Mouse (Mus musculus): ENCODE data around the gene Chrna5. TPM values are rescaled to one million over a fixed set of nuclear protein-coding genes. Genes with fewer than 3 reads are reported as not detected.
A peak's percentile ranks its signal among the peaks of the same experiment; 100 is the strongest.

Chrna5 gene
- total RNA-seq, 2 experiments from 2014 or later = not detected

GRCm38 (mm10) chr9:55026275-55026663 is 45.6 kb downstream of the Chrna5 start, which contains the start of gene Chrna3:
TSS of gene Chrna3 (minus strand) at chr9:55026562.
- intact Hi-C loops (cut with DNase I) = no loop called here
- Histone ChIP-seq H3K27ac (no peak within 1 kb of the TSS), H3K4me3 (no peak within 1 kb of the TSS)
- TF ChIP-seq CTCF (IDR thresholded peaks at IDR 0.05) = no peak
- no peak for DNase-seq

DNA sequence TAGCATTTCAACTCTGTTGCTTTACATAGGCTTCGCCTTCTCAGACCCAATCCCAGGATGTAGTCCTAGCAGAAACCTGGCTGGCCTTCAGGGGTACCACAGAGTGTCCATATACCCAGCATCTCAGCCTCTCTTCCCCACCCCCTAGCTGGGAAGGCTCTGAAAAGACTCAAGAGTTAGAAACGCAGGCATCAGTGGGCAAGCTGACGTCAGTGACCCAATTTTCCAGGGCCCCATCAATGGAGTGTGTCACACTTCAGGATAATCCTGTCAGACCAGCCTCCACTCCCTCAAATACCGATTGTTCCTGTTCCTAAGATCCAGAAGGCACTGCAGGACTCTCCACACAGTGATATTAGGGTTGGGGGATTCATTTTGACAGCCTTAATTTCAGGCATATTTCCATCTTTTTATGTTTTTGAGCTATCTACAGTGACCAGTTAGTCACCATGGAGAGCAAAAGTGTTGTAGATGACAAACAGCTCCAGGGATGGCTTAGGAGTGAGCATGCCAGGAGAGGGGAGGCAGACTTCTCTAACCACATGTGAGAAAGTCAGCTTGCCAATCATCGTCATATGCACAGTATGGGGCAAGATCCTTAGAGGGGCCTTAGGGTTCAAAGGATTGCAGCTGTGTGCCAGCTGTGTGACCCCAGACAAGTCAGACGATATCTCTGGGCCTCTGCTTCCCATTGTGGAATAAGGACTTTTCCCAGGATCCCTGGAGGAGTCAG is 50.9 kb downstream of the Chrna5 start:
- TF ChIP-seq CTCF (IDR thresholded peaks at IDR 0.05) = no peak
- H3K4me3 ChIP-seq = no peak overlapping the region
- no peak for DNase-seq
- intact Hi-C loops (cut with DNase I) = no loop called here
- H3K27ac ChIP-seq = no peak overlapping the region

DNA sequence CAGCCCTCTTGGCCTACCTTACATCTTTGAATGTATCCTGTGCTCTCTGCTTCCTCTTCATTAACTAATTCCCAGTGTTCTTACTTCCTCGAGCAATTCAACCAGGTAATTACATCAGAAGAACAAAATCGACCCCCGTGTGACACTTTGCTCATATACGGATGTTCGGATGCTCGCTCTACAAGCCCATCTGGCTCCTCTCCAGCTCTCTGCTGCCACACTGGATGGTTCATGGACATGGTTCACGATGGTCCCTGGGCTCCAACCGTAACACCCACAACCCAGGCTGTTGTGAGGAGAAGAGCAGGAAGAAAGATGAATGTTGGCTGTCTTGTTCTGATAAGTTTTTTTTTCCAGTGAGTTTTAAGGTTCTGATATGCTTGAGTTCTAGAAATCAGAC is 58.3 kb downstream of the Chrna5 start:
- H3K27ac ChIP-seq = no peak overlapping the region
- intact Hi-C loops (cut with DNase I) = no loop called here
- TF ChIP-seq CTCF (IDR thresholded peaks at IDR 0.05) = no peak
- no peak overlapping the region for H3K4me3 ChIP-seq
- DNase-seq = no peak

DNA sequence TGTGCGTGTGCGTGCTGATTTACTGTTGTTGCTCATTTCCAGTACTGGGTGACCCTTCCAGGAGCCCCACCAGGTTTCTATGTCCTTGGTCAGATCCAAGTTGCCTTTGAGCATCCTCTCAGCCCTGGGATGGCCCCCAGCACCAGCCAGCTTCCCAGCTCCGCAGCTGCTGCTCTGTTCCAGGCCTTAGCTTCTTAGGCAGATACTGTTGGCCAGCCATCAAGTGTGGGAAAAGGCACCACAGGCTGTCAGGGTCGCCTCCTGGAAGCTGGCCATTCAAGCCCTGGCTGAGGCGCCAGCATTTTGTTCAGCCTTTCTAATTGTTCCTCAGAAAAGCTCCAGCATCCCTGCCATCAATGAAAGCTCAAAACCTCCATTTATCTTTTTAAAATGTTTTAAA is 59.3 kb downstream of the Chrna5 start:
- no peak for DNase-seq
- no peak overlapping the region for H3K27ac ChIP-seq
- TF ChIP-seq CTCF (IDR thresholded peaks at IDR 0.05) = no peak

DNA sequence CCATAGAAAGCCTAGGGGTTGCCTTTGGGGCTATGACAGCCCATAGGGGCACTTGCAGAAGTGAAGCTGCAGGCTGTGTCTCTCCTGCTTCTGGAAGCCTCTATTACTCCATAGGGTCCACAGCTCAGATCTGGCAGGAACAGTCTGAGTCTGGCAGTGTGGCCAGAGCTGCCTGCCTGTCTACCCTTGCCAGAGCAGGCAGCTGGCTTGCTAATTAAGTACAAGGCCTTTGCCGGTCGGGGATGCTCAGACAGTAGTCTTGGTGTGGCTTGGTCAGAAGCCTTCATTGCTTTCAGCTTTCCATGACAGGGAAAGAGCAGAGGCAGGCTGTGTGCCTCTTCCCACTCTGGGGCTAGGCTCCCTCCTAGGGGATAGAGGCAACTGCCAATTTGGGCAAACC is 60.7 kb downstream of the Chrna5 start:
- intact Hi-C loops (cut with DNase I) = no loop called here
- Histone ChIP-seq H3K4me3 (no peak overlapping the region), H3K27ac (no peak overlapping the region)
- TF ChIP-seq CTCF (IDR thresholded peaks at IDR 0.05) = no peak
- DNase-seq = no peak

More for the DNA sequence above, 59.3 kb downstream of the Chrna5 start:
- intact Hi-C loops (cut with DNase I) = no loop called here
- H3K4me3 ChIP-seq = no peak overlapping the region

DNA sequence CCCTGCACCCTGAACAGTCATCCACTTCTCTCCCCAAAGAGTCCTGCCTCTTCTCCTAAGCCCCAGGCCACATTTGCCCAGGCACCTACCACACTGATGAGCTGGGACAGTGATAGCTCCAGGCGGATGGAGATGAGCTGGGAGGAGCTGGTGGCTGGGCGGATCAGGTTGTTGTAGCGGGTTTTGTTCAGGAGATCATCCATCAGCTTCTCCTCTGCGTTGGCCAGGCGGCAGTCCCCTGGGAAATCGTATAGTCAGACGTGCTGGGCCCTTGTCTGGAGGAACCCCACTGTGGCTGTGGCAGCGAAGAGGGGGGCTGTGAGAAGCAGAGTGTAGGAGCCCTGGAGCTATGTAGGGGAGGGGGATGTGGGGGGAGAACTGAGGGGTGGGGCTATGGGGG is 63.0 kb downstream of the Chrna5 start:
- Histone ChIP-seq H3K4me3 (no peak overlapping the region), H3K27ac (no peak overlapping the region)
- DNase-seq = no peak
- TF ChIP-seq CTCF (IDR thresholded peaks at IDR 0.05) = no peak
- intact Hi-C loops (cut with DNase I) = no loop called here

DNA sequence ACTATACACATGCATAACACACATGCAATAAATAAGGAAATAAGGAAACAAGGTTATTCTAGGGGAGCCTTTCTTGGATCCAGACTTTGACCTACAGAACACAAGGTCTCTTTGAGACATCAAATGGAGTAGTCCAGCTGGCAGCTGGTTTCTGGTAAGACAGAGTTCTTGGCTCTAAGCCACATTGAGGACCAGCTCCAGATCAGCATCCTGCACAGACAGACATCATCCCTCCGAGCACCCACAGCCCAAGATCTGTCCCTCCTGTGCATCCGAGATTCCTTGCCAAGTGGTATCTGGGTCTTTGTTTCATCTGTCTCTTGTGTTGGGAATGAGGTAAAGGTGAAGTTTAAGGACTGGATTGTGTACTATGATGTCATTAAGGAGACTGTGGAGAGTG is 64.3 kb downstream of the Chrna5 start:
- Histone ChIP-seq H3K4me3 (no peak overlapping the region), H3K27ac (no peak overlapping the region)
- no peak for DNase-seq
- intact Hi-C loops (cut with DNase I) = loop anchor here (5.0 kb wide), 1 partner anchor 267 kb away; no protein-coding TSS in a partner anchor
- TF ChIP-seq CTCF (IDR thresholded peaks at IDR 0.05) = no peak

- no peak overlapping the region for H3K4me3 ChIP-seq
- no peak overlapping the region for H3K27ac ChIP-seq
- intact Hi-C loops (cut with DNase I) = loop anchor here (5.0 kb wide), 1 partner anchor 266 kb away; no protein-coding TSS in a partner anchor
- DNase-seq = no peak
- TF ChIP-seq CTCF (IDR thresholded peaks at IDR 0.05) = peak; percentile 35; the same call in 1 of the 2 replicates
These were observed 66.1 kb downstream of the Chrna5 start for GRCm38 (mm10) chr9:55046764-55047163.

DNA sequence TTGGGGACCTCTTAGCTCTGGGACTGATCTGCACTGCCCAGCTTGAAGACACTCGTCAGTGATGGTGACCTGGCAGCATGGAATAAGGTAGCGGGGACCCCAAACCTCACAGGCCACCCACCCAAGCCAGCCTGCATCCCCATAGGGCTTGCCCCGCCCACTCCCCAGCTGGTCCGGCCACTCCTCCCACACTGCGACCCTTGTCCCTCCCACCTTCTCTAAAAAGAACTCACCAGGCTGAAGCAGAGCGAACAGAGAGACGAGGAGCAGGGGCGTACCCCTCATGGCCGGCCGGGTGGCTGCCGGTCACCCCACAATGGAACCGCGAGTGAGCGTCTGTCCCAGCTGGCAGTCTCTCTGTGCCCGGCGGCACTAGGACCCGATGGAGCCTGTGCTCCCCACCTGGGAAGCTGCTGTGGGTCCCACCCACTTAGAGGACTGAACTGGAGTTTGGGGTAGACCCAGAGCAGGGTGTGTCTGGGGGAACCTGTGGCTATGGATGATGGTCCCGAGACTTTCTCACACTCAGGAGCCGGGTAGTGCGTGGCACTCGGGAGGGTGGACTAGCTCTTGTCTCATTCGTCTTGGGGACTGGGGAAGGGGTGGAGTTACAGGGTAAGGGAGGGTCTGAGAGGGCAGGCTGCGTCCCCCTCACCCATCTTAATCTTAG is 67.7 kb downstream of the Chrna5 start, which contains the start of gene Chrnb4:
TSS of gene Chrnb4 (minus strand) at position 569 of the 670 bp plus-strand sequence.
- Histone ChIP-seq H3K27ac (no peak within 1 kb of the TSS), H3K4me3 (peak within 1 kb of the TSS; percentile 67)
- DNase-seq = no peak
- intact Hi-C loops (cut with DNase I) = loop anchor here (5.0 kb wide), 1 partner anchor 264 kb away; no protein-coding TSS in a partner anchor
- no peak for TF ChIP-seq CTCF (IDR thresholded peaks at IDR 0.05)

DNA sequence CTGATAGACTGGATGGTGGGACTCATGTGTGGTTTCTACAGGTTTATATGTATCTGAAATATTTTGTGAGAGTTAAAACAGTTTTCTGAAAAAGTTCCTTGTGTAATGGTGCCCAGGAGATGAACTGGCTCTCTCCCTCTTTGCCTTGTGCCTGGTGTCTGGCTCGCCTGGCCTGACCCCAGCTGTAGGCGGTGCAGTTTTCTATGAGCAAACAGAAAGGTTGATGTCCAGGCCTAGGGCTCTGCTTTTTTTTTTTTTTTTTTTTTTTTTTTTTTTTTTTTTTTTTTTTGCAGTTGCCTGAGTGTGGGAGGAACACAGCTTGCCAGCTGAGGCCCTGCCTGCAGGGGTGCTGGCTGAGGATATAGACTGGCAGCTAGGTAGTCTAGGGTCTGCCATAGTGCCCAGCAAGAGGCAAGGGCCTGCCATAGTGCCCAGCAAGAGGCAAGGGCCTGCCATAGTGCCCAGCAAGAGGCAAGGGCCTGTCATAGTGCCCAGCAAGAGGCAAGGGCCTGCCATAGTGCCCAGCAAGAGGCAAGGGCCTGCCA is 74.8 kb downstream of the Chrna5 start:
- no peak overlapping the region for H3K4me3 ChIP-seq
- intact Hi-C loops (cut with DNase I) = no loop called here
- no peak for DNase-seq
- no peak for TF ChIP-seq CTCF (IDR thresholded peaks at IDR 0.05)
- H3K27ac ChIP-seq = no peak overlapping the region

Other genes starting within 250 kb of the Chrna5 start
- 10 to 100 TPM; 17.9 to 20.8 TPM for gene Wdr61, start 246.4 kb upstream of the Chrna5 start, total RNA-seq (2021)
- 1 to 10 TPM in 1 of 2 experiments, not detected in 1; 2.2 TPM for gene Crabp1, start 216.1 kb upstream of the Chrna5 start, total RNA-seq (2021)
- 10 to 100 TPM; 18.3 to 21.8 TPM for gene Ireb2, start 117.1 kb upstream of the Chrna5 start, total RNA-seq (2021)
- under 1 TPM; 0.64 to 0.86 TPM for gene Hykk, start 63.6 kb upstream of the Chrna5 start, total RNA-seq (2021)
- 100 to 1,000 TPM; 131 TPM for gene Psma4, start 30.1 kb upstream of the Chrna5 start, total RNA-seq (2021)
- gene AY074887, start 29.9 kb upstream of the Chrna5 start, total RNA-seq (2021) = not detected
- not detected for gene Chrna3, start 45.7 kb downstream of the Chrna5 start, total RNA-seq (2021)
- not detected for gene Chrnb4, start 67.9 kb downstream of the Chrna5 start, total RNA-seq (2021)
- 10 to 100 TPM; 31.9 to 41.0 TPM for gene Ube2q2, start 168.0 kb downstream of the Chrna5 start, total RNA-seq (2021)
- 10 to 100 TPM; 19.5 to 22.0 TPM for gene Fbxo22, start 228.0 kb downstream of the Chrna5 start, total RNA-seq (2021)

Data from gastrocnemius, adult 2 months (tissue).